Mouse (Mus musculus) C2C12 (cell line): ENCODE results near the gene Umad1. TPM values are rescaled to one million over a fixed set of nuclear protein-coding genes. Genes with fewer than 3 reads are reported as not detected.

ENCODE experiments used
- H3K27me3 ChIP-seq: one replicate; pipeline ENCODE4 v1.6.1; 2011; ENCODE audit not compliant: control insufficient read depth, insufficient read depth, insufficient read length
- H3K36me3 ChIP-seq: one replicate; pipeline ENCODE4 v1.6.1; 2011; ENCODE audit not compliant: control insufficient read depth, insufficient read depth
- H3K4me3 ChIP-seq: one replicate; pipeline ENCODE4 v1.5.1; 2011; ENCODE audit warnings: mild to moderate bottlenecking, control low read depth; ENCODE audit not compliant: poor library complexity, insufficient read depth, severe bottlenecking
- H3K79me2 ChIP-seq: one replicate; pipeline ENCODE4 v1.6.1; 2011; ENCODE audit not compliant: control insufficient read depth, insufficient read depth
- H3K79me3 ChIP-seq: one replicate; pipeline ENCODE4 v1.6.1; 2011; ENCODE audit warnings: low read depth, control low read depth
- H3ac ChIP-seq: one replicate; pipeline ENCODE3; 2011; ENCODE audit warnings: low read depth; ENCODE audit not compliant: control insufficient read depth, insufficient read length
- CEBPB ChIP-seq: IDR thresholded peaks from one replicate; pipeline ENCODE4 v1.6.1; 2011; ENCODE audit warnings: low read depth, mild to moderate bottlenecking, control low read depth, moderate library complexity
- CTCF ChIP-seq: IDR thresholded peaks from one replicate; pipeline ENCODE4 v1.5.1; 2011; ENCODE audit not compliant: control insufficient read depth, insufficient read depth, insufficient read length
- FOSL1 ChIP-seq: IDR thresholded peaks from one replicate; pipeline ENCODE4 v1.8.0; 2011; ENCODE audit warnings: mild to moderate bottlenecking, low read length; ENCODE audit not compliant: poor library complexity, insufficient read depth, severe bottlenecking
- MAX ChIP-seq: IDR thresholded peaks from one replicate; pipeline ENCODE4 v1.6.1; 2011; ENCODE audit warnings: mild to moderate bottlenecking, control low read depth
- MYOD1 ChIP-seq: IDR thresholded peaks from one replicate; pipeline ENCODE4 v1.6.1; 2011; ENCODE audit warnings: low read depth; ENCODE audit not compliant: control insufficient read depth, insufficient read length
- MYOG ChIP-seq: IDR thresholded peaks from one replicate; pipeline ENCODE4 v1.6.1; 2011; ENCODE audit not compliant: control insufficient read depth, insufficient read length; ENCODE audit errors: extremely low read depth
- USF1 ChIP-seq: IDR thresholded peaks from one replicate; pipeline ENCODE4 v1.6.1; 2011; ENCODE audit warnings: low read depth, mild to moderate bottlenecking, control low read depth, moderate library complexity
- polyA plus RNA-seq: library from polyadenylated mRNA; unstranded; fragments of >200 nt; fragmentation: generic; extraction: Trizol; gene quantifications from one replicate; pipeline ENCODE4 v1.2.1, GENCODE M21; 2012; ENCODE audit warnings: missing spikeins

Gene Umad1
- polyA plus RNA-seq, 1 experiment = 4.5 TPM

- peaks cover 11% of the 10 kb centered on the region for H3K79me2 ChIP-seq
- H3ac ChIP-seq = no peak overlapping the region
- H3K79me3 ChIP-seq = no peaks in the 10 kb centered on the region
- no peaks in the 10 kb centered on the region for H3K36me3 ChIP-seq
- no peak overlapping the region for H3K4me3 ChIP-seq
- TF ChIP-seq MYOD1 = no peak
- TF ChIP-seq MYOG = no peak
- H3K27me3 ChIP-seq = no peaks in the 10 kb centered on the region
Measured at GRCm38 (mm10) chr6:8348344-8348743, 89.3 kb downstream of the Umad1 start.

GRCm38 (mm10) chr6:8349060-8349670 lies 90.1 kb downstream of the Umad1 start:
- H3K27me3 ChIP-seq = no peaks in the 10 kb centered on the region
- H3ac ChIP-seq = no peak overlapping the region
- H3K79me2 ChIP-seq = peaks cover 11% of the 10 kb centered on the region
- no peak overlapping the region for H3K4me3 ChIP-seq
- TF ChIP-seq FOSL1 = no peak
- no peak for TF ChIP-seq CTCF
- no peak for TF ChIP-seq CEBPB
- no peak for TF ChIP-seq MAX
- TF ChIP-seq USF1 = no peak
- TF ChIP-seq MYOD1 = no peak
- TF ChIP-seq MYOG = no peak
- H3K79me3 ChIP-seq = no peaks in the 10 kb centered on the region
- H3K36me3 ChIP-seq = no peaks in the 10 kb centered on the region

- H3K36me3 ChIP-seq = no peaks in the 10 kb centered on the region
- peaks cover 11% of the 10 kb centered on the region for H3K79me2 ChIP-seq
- no peaks in the 10 kb centered on the region for H3K79me3 ChIP-seq
- H3K4me3 ChIP-seq = no peak overlapping the region
- H3K27me3 ChIP-seq = no peaks in the 10 kb centered on the region
- no peak overlapping the region for H3ac ChIP-seq
- TF ChIP-seq USF1 (no peak), MAX (no peak), MYOD1 (no peak), CEBPB (no peak), FOSL1 (no peak), MYOG (no peak), CTCF (no peak)
Measured at GRCm38 (mm10) chr6:8351507-8351906, 92.4 kb downstream of the Umad1 start.

GRCm38 (mm10) chr6:8352533-8353168 lies 93.6 kb downstream of the Umad1 start:
- Histone ChIP-seq H3K4me3 (no peak overlapping the region), H3K79me2 (peaks cover 6% of the 10 kb centered on the region), H3K79me3 (no peaks in the 10 kb centered on the region), H3ac (no peak overlapping the region), H3K36me3 (no peaks in the 10 kb centered on the region), H3K27me3 (no peaks in the 10 kb centered on the region)
- TF ChIP-seq MAX (no peak), USF1 (no peak), MYOG (no peak), MYOD1 (peak; percentile 54), CEBPB (peak; percentile 21)

DNA sequence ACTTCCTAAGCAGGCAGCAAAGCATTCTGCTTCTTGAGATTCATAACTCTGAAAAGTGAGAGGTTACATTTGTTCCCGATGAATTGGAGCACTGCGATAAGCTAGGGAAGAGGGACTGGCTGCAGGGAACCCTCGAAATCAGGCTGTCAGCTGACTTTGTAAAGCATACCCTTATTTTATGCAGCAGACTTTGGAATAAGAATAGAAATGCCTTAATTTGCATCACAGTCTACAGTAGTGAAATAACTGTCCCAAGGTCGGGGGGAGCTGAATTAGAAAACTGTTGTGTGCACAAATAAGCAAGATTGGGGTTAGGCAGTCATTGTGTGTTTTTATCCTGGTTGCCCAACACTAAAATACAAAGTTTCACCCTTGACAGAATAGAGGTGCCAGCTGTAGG lies 94.4 kb downstream of the Umad1 start:
- TF ChIP-seq CEBPB = no peak
- TF ChIP-seq MAX = no peak
- no peak for TF ChIP-seq CTCF
- no peak for TF ChIP-seq MYOD1
- TF ChIP-seq USF1 = no peak
- no peak for TF ChIP-seq FOSL1
- no peak for TF ChIP-seq MYOG
- peaks cover 6% of the 10 kb centered on the region for H3K79me2 ChIP-seq
- no peaks in the 10 kb centered on the region for H3K79me3 ChIP-seq
- no peaks in the 10 kb centered on the region for H3K27me3 ChIP-seq
- peak overlapping the region; percentile 30 for H3ac ChIP-seq
- H3K36me3 ChIP-seq = no peaks in the 10 kb centered on the region
- no peak overlapping the region for H3K4me3 ChIP-seq

DNA sequence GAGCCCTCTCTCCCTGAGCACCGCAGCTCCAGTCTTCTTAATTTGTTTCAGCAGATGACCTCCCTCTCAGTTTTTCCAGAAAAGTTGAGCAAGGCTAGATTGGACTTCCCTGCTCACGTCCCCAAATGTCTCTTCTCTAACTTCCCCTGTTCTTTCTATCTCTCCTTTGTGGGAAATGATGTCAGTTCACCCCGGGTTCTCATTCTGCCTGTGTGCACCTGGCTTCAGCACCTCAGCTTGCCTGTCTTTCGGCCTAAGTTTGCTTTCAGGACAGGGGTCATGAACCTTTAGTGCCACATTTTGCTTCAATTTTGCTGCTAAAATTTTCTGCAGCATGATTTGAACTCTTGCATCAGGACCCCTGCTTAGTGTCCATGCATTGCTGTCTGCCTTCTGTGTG lies 95.8 kb downstream of the Umad1 start:
- Histone ChIP-seq H3K27me3 (no peaks in the 10 kb centered on the region), H3K36me3 (no peaks in the 10 kb centered on the region), H3ac (no peak overlapping the region)

More for the DNA sequence above, 95.8 kb downstream of the Umad1 start:
- Histone ChIP-seq H3K79me2 (no peaks in the 10 kb centered on the region), H3K4me3 (no peak overlapping the region), H3K79me3 (no peaks in the 10 kb centered on the region)
- TF ChIP-seq MAX (no peak), FOSL1 (no peak), MYOG (no peak), MYOD1 (no peak), CEBPB (no peak), CTCF (no peak), USF1 (no peak)
